Mouse (Mus musculus) hindbrain, embryonic 11.5 days (tissue): ENCODE results near the gene Asic2. TPM values are rescaled to one million over a fixed set of nuclear protein-coding genes. Genes with fewer than 3 reads are reported as not detected.

Experiments used
- ATAC-seq: fragments of 200-750 bp; cut with Nextera tagmentation; 2 replicates; pipeline ENCODE4 v1.8.0; 2017; ENCODE audit warnings: mild to moderate bottlenecking, moderate TSS enrichment, moderate library complexity; ENCODE audit not compliant: low FRiP score
- DNase-seq: peaks from one replicate; pipeline ENCODE4 v3.0.0-alpha.2; 2015; ENCODE audit warnings: low spot score
- H3K27ac ChIP-seq: fragments of 300-500 bp; sonication (generic); 2 replicates; pipeline ENCODE4 v1.5.1; 2014; ENCODE audit warnings: mild to moderate bottlenecking, low read depth, low read length
- H3K27me3 ChIP-seq: fragments of 300-500 bp; sonication (generic); 2 replicates; pipeline ENCODE4 v1.6.1; 2014; ENCODE audit warnings: mild to moderate bottlenecking, low read length, moderate library complexity, mixed read lengths; ENCODE audit not compliant: control insufficient read depth, insufficient read depth
- H3K36me3 ChIP-seq: fragments of 300-500 bp; sonication (generic); 2 replicates; pipeline ENCODE4 v1.6.1; 2014; ENCODE audit warnings: mild to moderate bottlenecking, low read length, moderate library complexity, mixed read lengths; ENCODE audit not compliant: control insufficient read depth, insufficient read depth
- H3K4me1 ChIP-seq: fragments of 300-500 bp; sonication (generic); replicated peaks from 2 replicates; pipeline ENCODE4 v1.6.1; 2014; ENCODE audit warnings: low read length, mixed read lengths; ENCODE audit not compliant: control insufficient read depth, insufficient read depth
- H3K4me2 ChIP-seq: fragments of 300-500 bp; sonication (generic); replicated peaks from 2 replicates; pipeline ENCODE4 v1.6.1; 2014; ENCODE audit warnings: mild to moderate bottlenecking, low read depth, low read length
- H3K4me3 ChIP-seq: fragments of 300-500 bp; sonication (generic); 2 replicates; pipeline ENCODE4 v1.5.1; 2014; ENCODE audit warnings: low read depth, low read length
- H3K9ac ChIP-seq: fragments of 300-500 bp; sonication (generic); 2 replicates; pipeline ENCODE4 v1.6.1; 2014; ENCODE audit warnings: low read depth, low read length
- H3K9me3 ChIP-seq: fragments of 300-500 bp; sonication (generic); 2 replicates; pipeline ENCODE4 v1.6.1; 2016; ENCODE audit warnings: low read length; ENCODE audit not compliant: control insufficient read depth
- WGBS: fragments of 180-500 bp; shearing (Covaris S2); extraction: QIAGEN DNeasy Blood & Tissue Kit; methylation state at CpG from one replicate; pipeline ENCODE4 v1.1.7; 2014; 5-methylcytosine and 5-hydroxymethylcytosine counted together
- polyA plus RNA-seq: library from polyadenylated mRNA; unstranded; fragments of >200 nt; fragmentation: Nextera tagmentation; extraction: Ambion mirVana; gene quantifications from 2 replicates; pipeline ENCODE4 v1.2.1, GENCODE M21; 2014

Gene Asic2
- polyA plus RNA-seq, 1 experiment from 2014 or later: 1.7 TPM

- H3K27me3 ChIP-seq: no peaks in the 10 kb centered on the region
- no peak overlapping the region for H3K4me2 ChIP-seq
- H3K9me3 ChIP-seq: no peaks in the 10 kb centered on the region
- H3K4me1 ChIP-seq: no peaks in the 10 kb centered on the region
- no peaks in the 10 kb centered on the region for H3K36me3 ChIP-seq
- H3K4me3 ChIP-seq: no peak overlapping the region
- no peak for DNase-seq
- no peak for ATAC-seq
- WGBS: 91% methylated on average over 2 of the region's 2 CpGs
- H3K27ac ChIP-seq: no peak overlapping the region
- no peak overlapping the region for H3K9ac ChIP-seq
Observed at GRCm38 (mm10) chr11:81064006-81064405, 904.3 kb downstream of the Asic2 start.

- H3K9ac ChIP-seq: no peak overlapping the region
- no peak for ATAC-seq
- no peaks in the 10 kb centered on the region for H3K9me3 ChIP-seq
- H3K36me3 ChIP-seq: no peaks in the 10 kb centered on the region
- no peaks in the 10 kb centered on the region for H3K4me1 ChIP-seq
- H3K4me2 ChIP-seq: no peak overlapping the region
- no peak overlapping the region for H3K4me3 ChIP-seq
- DNase-seq: no peak
- H3K27ac ChIP-seq: no peak overlapping the region
- WGBS: 79% methylated on average over 2 of the region's 2 CpGs
- no peaks in the 10 kb centered on the region for H3K27me3 ChIP-seq
Observed at GRCm38 (mm10) chr11:81060077-81060476, 908.2 kb downstream of the Asic2 start.

- H3K27ac ChIP-seq: no peak overlapping the region
- 90% methylated on average over 9 of the region's 9 CpGs for WGBS
- H3K4me1 ChIP-seq: no peaks in the 10 kb centered on the region
- no peaks in the 10 kb centered on the region for H3K9me3 ChIP-seq
- H3K36me3 ChIP-seq: no peaks in the 10 kb centered on the region
- DNase-seq (no peak), ATAC-seq (no peak)
- no peaks in the 10 kb centered on the region for H3K27me3 ChIP-seq
- H3K9ac ChIP-seq: no peak overlapping the region
- H3K4me3 ChIP-seq: no peak overlapping the region
- H3K4me2 ChIP-seq: no peak overlapping the region
Observed at GRCm38 (mm10) chr11:81059546-81059945, 908.7 kb downstream of the Asic2 start.

GRCm38 (mm10) chr11:81057506-81057905, 910.8 kb downstream of the Asic2 start:
- Histone ChIP-seq H3K9me3 (no peaks in the 10 kb centered on the region), H3K4me2 (no peak overlapping the region), H3K27me3 (no peaks in the 10 kb centered on the region), H3K36me3 (no peaks in the 10 kb centered on the region), H3K4me3 (no peak overlapping the region), H3K4me1 (no peaks in the 10 kb centered on the region), H3K9ac (no peak overlapping the region), H3K27ac (no peak overlapping the region)
- DNase-seq: no peak
- ATAC-seq: no peak
- 96% methylated on average over 3 of the region's 3 CpGs for WGBS

GRCm38 (mm10) chr11:81056776-81057175, 911.5 kb downstream of the Asic2 start:
- Histone ChIP-seq H3K4me2 (no peak overlapping the region), H3K9ac (no peak overlapping the region), H3K4me1 (no peaks in the 10 kb centered on the region), H3K9me3 (no peaks in the 10 kb centered on the region), H3K36me3 (no peaks in the 10 kb centered on the region), H3K4me3 (no peak overlapping the region), H3K27ac (no peak overlapping the region), H3K27me3 (no peaks in the 10 kb centered on the region)
- no peak for DNase-seq
- 90% methylated on average over 9 of the region's 9 CpGs for WGBS
- ATAC-seq: no peak

GRCm38 (mm10) chr11:81055446-81056145, 912.7 kb downstream of the Asic2 start:
- Histone ChIP-seq H3K4me3 (no peak overlapping the region), H3K27me3 (no peaks in the 10 kb centered on the region), H3K9me3 (no peaks in the 10 kb centered on the region), H3K4me1 (no peaks in the 10 kb centered on the region), H3K9ac (no peak overlapping the region), H3K27ac (no peak overlapping the region), H3K4me2 (no peak overlapping the region), H3K36me3 (no peaks in the 10 kb centered on the region)
- WGBS: 78% methylated on average over 12 of the region's 12 CpGs
- DNase-seq (no peak), ATAC-seq (no peak)

- H3K4me3 ChIP-seq: no peak overlapping the region
- no peaks in the 10 kb centered on the region for H3K27me3 ChIP-seq
- no peaks in the 10 kb centered on the region for H3K4me1 ChIP-seq
- ATAC-seq: no peak
- DNase-seq: no peak
- no peak overlapping the region for H3K9ac ChIP-seq
- H3K27ac ChIP-seq: no peak overlapping the region
- H3K36me3 ChIP-seq: no peaks in the 10 kb centered on the region
- no peak overlapping the region for H3K4me2 ChIP-seq
- 85% methylated on average over 8 of the region's 8 CpGs for WGBS
- no peaks in the 10 kb centered on the region for H3K9me3 ChIP-seq
Observed at GRCm38 (mm10) chr11:81053826-81054225, 914.4 kb downstream of the Asic2 start.

GRCm38 (mm10) chr11:81041671-81042070, 926.6 kb downstream of the Asic2 start:
- 49% methylated on average over 3 of the region's 3 CpGs for WGBS
- DNase-seq (no peak), ATAC-seq (no peak)
- Histone ChIP-seq H3K4me1 (no peaks in the 10 kb centered on the region), H3K4me3 (no peak overlapping the region), H3K9ac (no peak overlapping the region), H3K27ac (no peak overlapping the region), H3K27me3 (no peaks in the 10 kb centered on the region), H3K9me3 (no peaks in the 10 kb centered on the region), H3K4me2 (no peak overlapping the region), H3K36me3 (no peaks in the 10 kb centered on the region)

- WGBS: 55% methylated on average over 5 of the region's 5 CpGs
- ATAC-seq (no peak), DNase-seq (no peak)
- H3K4me3 ChIP-seq: no peak overlapping the region
- no peaks in the 10 kb centered on the region for H3K27me3 ChIP-seq
- H3K36me3 ChIP-seq: no peaks in the 10 kb centered on the region
- H3K9ac ChIP-seq: no peak overlapping the region
- no peak overlapping the region for H3K27ac ChIP-seq
- no peak overlapping the region for H3K4me2 ChIP-seq
- no peaks in the 10 kb centered on the region for H3K9me3 ChIP-seq
- H3K4me1 ChIP-seq: no peaks in the 10 kb centered on the region
Observed at GRCm38 (mm10) chr11:81039976-81040375, 928.3 kb downstream of the Asic2 start.
